Mouse (Mus musculus) granulocyte monocyte progenitor cell, adult 5-6 weeks (primary cell): Measurements from ENCODE around the gene Tmub1. TPM values are rescaled to one million over a fixed set of nuclear protein-coding genes. Genes with fewer than 3 reads are reported as not detected.

Source experiments
- ATAC-seq: replicated peaks from 2 replicates; pipeline ENCODE4 v1.8.0; 2016; ENCODE audit warnings: mild to moderate bottlenecking, moderate TSS enrichment, inconsistent platforms; ENCODE audit not compliant: poor library complexity, severe bottlenecking
- total RNA-seq, 2 experiments: library from RNA; stranded (forward) in 1 of 2; stranded (reverse) in 1 of 2; fragments of 200-712, 200-1000 nt in 1 of 2; fragments of >200 nt in 1 of 2; fragmentation: Nextera tagmentation in 1 of 2; gene quantifications; 2 replicates each; pipeline ENCODE4 v1.2.3; 2014 to 2017

Tmub1 gene
- total RNA-seq (2014; fragmentation: Nextera tagmentation) (6.4 and 18.7 TPM in 2 replicates), total RNA-seq (2017) (8.8 and 11.1 TPM in 2 replicates)

DNA sequence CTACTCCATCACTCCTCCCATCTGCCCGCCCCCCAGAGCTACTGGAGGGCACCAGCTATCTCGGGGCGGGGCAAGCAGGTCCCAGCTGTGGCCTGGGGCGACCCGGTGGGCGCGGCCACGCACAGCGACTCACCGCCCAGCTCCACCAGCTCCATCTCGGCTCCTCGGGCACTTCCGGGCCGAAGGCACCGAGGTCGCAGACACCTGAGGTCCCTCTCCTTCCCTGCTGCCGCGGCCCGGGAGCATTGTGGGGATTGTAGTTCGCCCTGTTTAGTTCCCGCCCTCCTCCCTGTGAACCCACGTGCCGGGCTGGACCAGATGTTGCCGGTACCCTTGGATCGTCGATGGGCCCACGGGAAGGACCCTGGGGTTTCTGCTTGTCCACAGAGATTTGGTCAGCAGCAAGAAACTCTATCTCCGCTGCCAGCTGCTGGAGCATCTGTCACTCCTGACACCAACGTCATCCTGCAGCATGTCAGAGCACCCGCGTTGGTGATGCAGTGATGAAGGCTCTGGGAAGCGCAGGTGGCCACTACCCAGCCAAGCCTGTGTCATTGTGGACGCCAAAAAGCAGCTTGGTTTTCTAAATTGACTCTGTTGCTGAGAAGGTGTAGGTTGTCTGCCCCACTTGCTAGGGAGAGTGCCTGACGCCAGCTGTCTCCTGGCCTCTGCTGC is at the start of gene Tmub1:
Gene Tmub1, minus strand, starts transcription at position 231 of the 675 bp plus-strand sequence.
- ATAC-seq: peak; percentile 62

DNA sequence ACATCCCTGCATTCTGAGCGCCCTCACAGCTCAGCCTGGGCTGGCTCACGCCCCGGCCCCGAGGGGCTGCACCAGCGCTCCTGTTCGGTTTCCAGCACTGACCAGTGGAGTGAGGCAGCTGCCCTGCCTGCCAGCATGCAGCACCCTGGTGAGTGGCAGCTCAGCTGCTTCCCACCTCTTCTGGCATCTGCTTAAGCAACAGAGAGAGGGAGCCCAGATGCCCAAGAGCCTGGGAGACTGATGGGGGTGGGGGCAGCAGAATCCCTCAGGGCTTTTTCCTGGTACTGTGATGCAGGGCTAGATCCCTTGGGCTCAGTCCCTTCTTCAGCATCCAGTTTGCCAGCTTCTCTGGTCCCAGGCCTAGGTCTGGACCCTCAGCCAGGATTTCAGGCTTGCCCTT is 49.1 kb upstream of the Tmub1 start:
- ATAC-seq: no peak

DNA sequence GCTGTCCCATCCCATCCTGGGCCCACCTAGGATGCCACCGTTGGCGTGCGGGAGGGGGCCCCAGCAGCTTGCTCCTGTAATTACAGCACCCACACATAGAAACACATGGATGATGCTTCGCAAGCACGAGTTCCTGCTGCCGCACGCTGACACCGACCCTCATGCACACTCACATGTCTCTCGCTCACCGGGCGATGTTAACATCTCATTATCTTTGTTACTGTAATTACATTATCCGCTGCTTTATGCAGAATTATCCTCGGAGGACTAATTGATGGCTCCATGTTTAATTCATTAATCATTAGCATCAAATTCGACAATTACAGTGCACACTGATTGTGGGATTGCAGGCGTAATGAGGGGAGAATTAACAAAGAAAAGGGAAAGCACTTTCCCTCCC is 47.4 kb upstream of the Tmub1 start:
- no peak for ATAC-seq

DNA sequence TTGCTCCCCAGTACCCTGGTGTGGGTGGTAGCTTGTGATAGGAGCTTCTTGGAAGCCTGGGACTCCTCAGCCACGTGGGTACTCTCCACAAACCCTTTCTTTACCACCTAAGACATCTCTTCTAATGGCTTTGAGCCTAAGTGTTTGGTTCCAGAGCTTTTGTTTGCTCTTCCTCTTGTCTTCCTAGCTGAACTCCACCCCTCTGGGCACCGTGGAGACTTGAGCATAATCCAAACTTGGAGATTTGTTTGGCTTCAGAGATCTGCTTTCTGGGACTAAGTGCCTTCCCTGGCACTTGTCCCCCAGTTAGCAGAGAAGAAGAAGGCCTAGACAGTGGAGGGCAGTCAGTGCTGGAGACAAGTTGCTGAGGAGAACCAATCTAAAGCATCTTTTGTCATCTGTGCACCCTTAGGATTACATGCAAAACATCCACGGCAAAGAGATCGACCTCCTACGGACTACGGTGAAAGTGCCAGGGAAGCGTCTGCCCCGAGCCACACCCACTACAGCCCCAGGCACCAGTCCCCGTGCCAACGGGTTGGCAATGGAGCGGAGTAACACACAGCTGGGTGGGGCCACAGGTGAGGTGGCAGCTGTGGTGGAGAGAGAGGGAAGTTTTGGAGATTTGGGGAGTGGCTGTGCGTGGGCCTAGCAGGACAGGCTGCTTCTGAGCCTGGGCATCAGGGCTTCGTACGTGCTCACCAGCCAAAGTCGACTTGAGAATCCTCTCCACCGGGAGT is 45.1 kb upstream of the Tmub1 start:
- no peak for ATAC-seq

DNA sequence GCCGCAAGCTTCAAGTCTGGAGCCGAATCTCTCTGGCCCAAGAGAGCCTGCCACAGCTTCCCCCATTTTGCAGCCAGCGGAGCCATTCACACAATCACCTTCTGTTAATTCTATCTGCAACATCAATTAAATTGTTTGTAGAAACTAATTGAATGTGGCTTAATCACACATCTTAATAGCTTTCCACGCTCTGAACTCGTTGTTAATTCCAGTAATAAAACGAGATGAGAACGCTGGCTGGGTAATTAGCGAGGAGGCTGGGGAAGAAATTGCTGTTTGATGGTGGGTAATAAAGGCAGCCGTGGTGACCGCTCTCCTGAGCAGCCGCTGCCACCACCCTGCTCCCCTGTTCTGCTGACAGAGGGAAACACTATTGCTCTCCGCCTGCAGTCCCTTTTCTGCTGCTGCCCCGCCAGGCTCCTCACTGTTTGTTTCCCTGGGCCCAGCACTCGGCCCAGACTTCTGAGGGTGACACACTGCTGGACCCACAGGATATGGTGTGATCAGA is 42.8 kb upstream of the Tmub1 start:
- ATAC-seq: no peak

DNA sequence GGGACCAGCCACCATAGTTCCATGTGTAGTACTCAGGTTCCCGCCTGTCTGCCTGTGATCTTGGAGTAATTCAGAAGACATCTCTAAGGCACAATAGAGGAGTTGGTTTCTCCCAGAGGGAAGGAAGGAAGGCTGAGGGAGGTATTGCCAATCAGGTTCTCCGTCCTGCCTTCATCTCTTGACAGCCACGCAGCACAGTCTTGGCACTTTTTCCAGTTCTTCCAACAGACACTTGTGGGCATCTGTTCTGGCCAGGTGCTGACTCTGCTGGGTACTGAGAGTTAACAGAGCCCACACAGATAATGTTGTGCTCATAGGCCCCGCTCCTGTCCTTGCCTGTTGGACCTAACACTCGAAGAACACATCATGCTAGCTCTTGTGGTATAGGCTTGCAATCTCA is 39.1 kb upstream of the Tmub1 start:
- no peak for ATAC-seq

DNA sequence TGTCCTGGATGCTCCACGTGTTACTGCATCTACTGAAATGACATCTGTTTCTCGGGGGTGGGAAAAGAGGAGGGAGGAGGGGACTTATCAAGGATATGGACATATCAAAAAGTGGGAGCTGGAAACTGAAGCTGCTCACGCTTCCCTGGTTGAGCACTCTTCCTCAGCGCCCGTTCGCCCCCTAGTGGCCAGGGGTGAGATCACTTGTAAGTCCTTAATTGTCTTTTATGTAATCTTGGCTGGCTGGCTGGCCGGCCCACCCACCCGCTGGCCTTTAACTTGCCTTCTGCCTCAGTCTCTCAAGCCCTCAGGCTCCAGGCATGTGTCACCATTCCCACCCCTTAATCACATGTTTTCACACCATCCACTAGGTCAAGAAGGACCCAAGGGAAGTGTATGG is 38.4 kb upstream of the Tmub1 start:
- ATAC-seq: peak; percentile 72

DNA sequence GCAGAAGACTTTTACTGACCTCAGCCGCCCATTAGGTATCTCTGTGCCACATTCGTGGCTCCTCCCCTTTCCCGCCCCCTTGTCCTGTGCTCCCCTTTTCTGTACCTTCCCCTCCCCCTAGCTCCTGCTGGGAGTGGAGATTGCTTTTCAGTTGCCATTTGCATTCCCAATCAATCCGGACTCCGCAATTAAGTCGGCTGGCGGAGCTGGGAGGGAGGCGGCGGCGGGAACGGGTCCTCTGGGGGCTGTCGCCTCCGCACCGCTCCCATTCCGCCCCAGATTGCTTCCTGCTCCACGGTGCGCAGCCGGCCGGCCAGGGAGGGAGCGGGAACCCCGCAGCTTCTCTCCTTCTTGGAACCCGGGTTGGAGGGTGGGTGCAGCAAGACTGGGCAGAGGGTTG is 37.3 kb upstream of the Tmub1 start:
- ATAC-seq: no peak

DNA sequence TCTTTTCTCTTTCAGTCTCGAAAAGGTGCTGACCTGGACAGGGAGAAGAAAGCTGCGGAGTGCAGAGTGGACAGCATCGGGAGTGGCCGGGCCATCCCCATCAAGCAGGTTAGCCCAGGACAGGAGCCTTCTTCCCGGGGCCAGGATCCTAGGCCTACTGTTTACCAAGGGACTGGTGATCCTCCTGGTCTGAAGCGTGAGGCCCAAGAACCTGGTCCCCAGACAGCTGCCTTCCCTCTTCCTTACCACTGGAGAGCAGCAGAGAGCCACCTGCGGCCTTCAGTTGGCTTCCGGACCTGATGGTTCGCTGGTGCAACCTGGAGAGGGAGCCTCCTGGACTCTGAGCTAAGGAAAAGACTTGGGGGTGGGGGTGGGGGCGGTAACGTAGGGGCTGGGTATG is 35.7 kb upstream of the Tmub1 start:
- ATAC-seq: peak; percentile 77

DNA sequence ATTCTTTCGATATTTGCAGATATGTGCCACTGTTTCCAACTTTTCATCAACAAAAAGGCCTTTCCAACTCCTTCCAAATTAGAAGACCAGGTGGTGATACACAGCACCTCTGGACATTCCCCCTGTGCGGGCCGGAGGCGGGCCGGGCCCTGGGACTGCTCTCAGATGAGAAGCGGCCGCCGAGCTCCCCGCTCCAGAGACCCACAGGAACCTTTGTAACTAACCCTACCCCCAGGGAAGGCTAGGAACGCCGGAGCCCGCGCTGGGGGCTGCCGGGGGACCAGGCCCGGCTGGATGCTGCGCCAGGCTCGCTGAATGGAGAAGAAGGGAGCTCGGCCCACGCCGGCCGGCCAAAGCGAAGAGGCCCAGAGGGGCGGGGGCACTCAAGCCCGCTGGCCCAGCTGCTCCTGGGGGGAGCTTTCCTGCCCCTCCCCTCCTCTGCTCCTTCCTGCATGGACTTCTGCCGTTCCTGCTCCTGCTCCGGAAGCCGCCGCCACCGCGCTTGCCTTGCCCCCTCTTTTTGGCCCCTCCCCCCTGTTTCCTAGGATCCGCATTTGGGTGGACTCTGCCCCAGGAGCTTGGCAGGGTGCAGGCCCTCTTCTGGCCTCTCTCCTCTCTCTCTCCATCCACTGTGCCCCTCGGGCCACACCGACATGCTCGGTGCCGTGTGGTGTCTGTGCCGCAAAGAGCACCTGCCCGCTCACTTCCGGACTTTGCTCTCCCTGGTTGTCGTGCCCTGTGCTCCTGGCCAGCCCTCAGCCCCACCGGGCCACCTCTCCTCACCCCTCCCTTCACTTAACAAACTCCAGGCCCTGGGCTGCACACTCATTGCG is 34.8 kb upstream of the Tmub1 start:
- no peak for ATAC-seq

DNA sequence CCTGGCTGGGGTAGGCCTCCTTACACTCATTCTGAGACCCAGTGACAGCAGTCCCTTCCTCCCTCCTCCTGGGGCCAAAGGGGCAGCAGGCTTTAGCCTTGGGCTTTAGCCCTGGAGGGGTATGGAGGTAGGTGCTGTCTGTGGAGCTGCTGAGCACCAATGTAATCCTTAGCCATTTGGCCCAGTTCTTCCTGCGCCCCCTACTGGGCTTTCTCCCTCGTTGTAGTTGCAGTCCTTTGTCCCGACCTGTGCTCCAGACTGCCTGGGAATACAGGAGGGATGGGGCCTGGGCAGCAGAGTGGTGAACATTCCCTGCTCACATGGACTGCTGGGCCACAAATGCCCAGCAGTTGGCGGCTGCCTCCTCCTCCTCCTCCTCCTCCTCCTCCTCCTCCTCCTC is 34.0 kb upstream of the Tmub1 start:
- ATAC-seq: 0 out of 2 replicates have a peak, but pooled peaks have one; percentile 27

DNA sequence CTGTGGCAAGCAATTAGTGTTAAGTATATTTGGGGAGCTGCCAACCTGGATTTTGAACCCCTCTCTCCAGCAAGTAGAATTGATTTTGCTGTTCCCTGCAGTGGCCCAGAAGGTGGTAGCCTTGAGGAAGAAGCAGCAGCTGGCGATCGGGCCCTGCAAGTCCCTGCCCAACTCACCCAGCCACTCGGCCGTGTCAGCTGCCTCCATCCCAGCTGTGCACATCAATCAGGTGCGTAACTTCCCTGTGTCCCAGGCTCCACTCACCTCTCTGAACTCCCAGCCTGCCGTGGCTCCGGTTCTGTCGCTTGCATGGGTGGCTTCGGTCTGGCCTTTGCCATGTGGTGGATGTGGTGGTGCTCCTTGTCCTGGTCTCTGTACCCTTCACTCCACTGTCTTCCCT is 30.3 kb upstream of the Tmub1 start:
- ATAC-seq: no peak

DNA sequence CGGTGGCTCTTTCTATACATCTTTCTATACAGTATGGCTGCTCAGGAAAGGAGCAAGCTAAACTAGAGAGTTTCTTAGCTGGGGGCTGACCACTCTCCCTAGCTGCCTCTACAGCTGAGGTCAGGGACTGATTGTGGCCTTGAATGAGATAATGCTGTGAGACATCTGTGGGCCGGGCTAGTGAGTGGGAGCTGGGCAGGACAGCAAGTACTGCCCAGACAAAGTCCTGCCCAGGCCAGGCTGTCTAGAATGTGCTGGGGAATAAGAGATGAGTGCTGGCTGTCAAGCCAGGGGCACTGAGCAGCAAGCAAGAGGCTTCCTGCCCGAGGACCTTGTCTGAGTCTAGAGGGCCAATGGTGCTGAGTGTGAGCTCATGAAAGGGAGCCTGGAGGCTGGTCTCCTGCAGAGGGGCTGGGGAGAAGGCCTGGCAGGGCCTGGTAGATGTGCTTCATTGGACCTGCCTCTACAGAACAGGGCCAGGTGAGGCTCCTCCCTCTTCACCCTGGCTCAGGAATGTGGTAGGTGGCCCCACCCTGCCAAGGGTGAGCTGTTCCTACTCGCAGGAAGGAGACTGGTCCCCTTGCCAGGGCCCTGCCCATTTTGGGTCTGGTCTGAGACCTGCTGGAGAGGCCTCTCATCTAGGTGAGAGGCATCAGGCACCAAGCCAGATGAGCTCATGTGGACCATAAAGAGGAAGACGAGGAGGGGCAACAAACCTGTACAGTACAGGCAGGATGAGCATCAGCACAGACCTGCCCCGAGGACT is 28.0 kb upstream of the Tmub1 start:
- no peak for ATAC-seq

DNA sequence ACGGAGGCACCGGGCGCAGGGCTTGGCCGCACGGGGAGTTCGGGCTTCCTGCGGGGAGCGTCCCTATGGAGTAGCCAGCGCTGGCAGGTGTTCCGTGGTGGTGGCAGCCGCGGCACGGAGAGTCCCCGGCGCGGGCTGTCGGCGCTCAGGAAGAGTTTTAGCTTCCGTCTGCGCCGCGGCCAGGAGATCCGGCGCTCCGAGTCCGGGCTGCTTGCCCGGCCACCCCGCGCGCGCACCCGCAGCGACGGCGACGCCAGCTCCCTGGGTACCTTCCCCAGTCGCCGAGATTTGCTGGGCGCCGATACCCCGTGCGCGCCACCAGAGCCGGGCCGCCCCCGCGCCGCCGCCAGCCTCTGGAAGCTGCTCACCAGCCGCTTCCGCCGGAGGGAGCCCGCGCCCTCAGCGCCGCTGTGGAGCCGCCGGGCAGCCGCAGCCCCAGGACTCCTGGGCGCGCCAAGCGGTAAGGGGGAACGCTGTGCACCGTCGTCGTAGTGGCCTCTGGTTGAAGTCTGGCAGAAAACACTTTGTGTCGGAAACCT is 27.1 kb upstream of the Tmub1 start:
- ATAC-seq: peak; percentile 51

DNA sequence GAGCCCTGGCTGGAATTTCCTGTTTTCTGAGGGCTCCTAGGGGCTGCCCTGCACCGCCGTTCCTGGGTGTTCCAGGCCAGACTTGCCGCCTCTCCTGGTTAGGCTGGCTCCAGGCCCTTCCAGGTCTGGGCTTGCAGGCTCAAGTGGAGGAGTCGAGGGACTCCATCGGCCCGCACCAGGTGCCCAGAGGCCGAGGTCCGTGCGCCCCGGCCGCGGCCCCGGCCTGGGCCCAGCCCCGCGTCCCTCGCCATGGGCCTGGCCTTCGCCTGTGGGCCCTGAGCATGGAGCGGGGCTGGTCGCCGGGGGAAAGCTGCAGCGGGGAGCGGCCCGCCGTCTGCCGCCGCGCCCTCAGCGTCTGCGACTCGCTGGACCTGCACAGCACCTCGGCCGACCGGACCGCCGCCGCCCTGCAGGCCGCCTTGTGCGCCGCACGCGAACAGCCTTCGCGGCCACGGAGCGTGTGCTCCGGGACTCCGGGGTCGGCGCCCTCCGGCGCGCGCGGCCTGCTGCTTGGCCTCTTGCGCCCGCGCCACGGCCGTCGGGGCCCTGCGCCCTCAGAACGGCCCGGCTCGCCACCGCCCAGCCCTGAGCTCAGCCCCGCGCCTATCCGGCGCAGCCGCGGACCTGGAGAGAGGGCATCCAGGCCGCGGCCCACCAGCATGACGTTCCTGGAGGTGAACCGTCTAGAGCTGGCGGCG is 26.5 kb upstream of the Tmub1 start:
- ATAC-seq: peak; percentile 18; the same call in 1 of the 2 replicates

DNA sequence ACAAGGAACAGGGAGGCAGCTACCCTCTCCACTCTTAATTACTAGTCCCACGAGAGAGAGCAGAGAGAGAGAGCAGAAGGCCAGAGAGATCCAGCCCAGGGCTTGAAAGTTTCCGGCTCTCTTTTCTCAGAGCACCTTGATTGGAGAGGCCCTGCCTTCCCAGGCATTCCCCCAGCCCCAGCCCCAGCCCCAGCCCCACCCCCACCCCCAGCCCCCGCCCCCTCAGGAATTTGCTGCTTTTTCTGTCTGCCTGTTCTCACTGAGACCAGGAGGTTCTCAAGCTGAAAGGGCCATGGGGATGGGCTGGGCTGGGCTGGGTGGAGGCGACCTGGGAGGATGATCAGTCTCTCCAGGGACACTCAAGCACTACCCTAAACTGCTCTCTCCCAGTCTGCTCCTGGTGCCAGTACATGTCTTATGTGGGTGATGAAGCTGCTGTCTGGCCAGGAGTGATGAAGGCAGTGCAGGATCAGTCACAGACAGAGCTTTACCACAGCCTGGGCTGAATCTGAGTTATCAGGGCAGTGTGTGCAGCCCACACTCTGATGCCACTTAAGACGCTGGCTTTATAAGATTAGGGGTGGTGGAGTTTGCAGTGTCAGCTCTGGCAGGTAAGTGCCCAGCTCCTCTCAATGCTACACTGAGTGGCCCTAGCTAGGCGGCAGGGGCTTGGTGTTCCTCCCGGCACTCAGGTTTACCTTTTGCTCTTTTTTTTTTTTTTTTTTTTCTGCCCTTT is 25.4 kb upstream of the Tmub1 start:
- no peak for ATAC-seq

DNA sequence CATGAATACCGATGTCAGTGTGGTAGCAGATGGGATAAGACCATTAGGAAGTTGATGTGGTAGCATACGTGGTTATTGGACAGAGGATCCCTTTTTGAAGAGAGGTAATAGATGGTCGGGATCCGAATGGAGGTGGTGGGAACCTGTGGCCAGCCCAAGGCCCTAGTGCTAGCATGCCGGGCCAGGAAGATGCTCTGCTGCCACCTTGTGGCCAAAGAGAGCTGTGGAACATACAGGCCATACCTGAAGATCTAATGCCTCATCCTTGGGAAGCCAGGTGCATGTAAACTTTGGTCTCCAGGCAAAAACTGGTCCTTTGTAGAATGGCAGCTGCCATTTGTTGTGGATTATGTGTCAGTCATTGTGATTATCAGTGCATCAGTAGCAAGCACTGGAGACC is 22.9 kb upstream of the Tmub1 start:
- peak; percentile 73 for ATAC-seq

DNA sequence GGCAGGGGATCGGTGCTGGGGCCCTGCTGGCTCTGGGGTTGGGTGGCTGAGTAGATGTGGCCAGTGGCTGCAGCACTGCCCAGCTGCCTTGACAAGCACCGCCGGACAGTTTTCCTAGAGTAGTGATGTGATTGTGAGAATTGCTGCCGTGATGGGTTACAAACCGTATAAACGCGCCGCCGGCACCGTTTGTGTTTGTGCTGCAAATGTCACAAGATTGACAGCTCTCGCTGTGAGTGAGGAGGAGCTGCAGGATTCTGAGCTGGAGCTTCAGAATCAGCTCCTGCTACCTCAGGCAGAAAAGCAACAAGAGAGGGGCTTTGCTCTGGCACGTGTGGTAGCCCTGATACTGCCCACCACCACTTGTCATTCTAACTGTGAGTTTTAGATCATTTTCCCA is 19.1 kb upstream of the Tmub1 start:
- no peak for ATAC-seq

DNA sequence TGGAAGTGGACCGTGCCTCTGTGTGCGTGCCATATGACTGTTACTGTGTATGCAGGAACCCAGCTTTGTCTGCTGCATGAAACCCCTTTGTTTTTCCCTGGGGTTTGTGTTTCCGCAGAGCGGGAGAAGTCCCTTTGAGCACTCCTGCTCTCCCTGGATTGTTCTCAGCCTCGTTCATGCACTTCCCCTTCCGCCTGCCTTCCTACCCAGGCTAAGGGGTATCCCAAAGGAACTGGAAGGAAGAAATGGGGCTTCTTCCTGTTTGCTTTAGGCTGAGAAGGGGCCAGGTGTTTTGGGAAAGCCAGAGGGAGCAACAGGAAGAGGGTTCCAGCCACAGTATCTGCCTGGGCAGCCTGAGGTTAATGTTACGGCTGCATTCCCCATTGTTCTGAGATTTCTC is 8.0 kb upstream of the Tmub1 start:
- ATAC-seq: no peak
